Mouse (Mus musculus): ENCODE data around the gene Wdtc1. TPM values are rescaled to one million over a fixed set of nuclear protein-coding genes. Genes with fewer than 3 reads are reported as not detected.

The Wdtc1 gene
- total and polyA plus RNA-seq, 2 experiments from 2014 or later: 9.3 to 39.9 TPM

DNA sequence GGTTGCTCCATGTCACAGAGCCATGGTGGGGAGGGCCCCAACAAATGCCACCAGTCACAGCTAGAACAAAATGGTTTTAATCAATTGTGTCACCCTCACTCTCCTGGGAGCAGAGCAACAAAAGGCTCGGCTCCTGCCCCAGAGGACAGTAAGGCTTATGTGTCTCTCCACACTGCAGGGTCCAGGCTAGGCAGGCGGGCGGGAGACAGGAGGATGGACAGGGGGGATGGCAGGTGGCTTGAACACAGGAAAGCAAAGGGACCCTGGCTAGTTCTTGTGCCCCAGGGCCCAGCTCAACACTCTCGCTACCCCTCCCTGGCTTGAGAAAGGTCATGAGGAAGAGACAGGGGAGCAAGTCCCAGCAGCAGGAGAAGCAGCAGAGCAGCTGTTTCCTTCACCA is 60.9 kb downstream of the Wdtc1 start:
- ATAC-seq (ENCODE audit: insufficient read depth, low read depth) (no peak), DNase-seq (ENCODE audit: low spot score) (no peak)
- H3K4me2 ChIP-seq (ENCODE audit: low read depth, low read length): no peak overlapping the region
- no peaks in the 10 kb centered on the region for H3K27me3 ChIP-seq (ENCODE audit: control insufficient read depth, insufficient read depth, low read length)
- H3K27ac ChIP-seq (ENCODE audit: low read depth): no peak overlapping the region
- TF ChIP-seq CTCF (IDR thresholded peaks at IDR 0.05; ENCODE audit: low read depth) (no peak), EP300 (IDR thresholded peaks at IDR 0.05; ENCODE audit: low read depth) (no peak)
- no peak overlapping the region for H3K4me3 ChIP-seq (ENCODE audit: low read depth, low read length)
- H3K4me1 ChIP-seq (ENCODE audit: control insufficient read depth, insufficient read depth): no peaks in the 10 kb centered on the region
- H3K36me3 ChIP-seq (replicated peaks; ENCODE audit: control insufficient read depth, insufficient read depth, low read length): peaks cover 39% of the 10 kb centered on the region
- no peaks in the 10 kb centered on the region for H3K9me3 ChIP-seq (replicated peaks; ENCODE audit: control insufficient read depth, low read length)
- 89% methylated on average over 4 of the region's 4 CpGs for WGBS
- no peak overlapping the region for H3K9ac ChIP-seq (replicated peaks; ENCODE audit: low read depth, low read length)

- ATAC-seq (ENCODE audit: insufficient read depth, low read depth): no peak
- Histone ChIP-seq H3K4me1 (ENCODE audit: control insufficient read depth, insufficient read depth) (no peaks in the 10 kb centered on the region), H3K4me3 (ENCODE audit: low read depth, low read length) (no peak overlapping the region), H3K27ac (ENCODE audit: low read depth) (no peak overlapping the region), H3K9me3 (replicated peaks; ENCODE audit: control insufficient read depth, low read length) (no peaks in the 10 kb centered on the region), H3K9ac (replicated peaks; ENCODE audit: low read depth, low read length) (no peak overlapping the region), H3K36me3 (replicated peaks; ENCODE audit: control insufficient read depth, insufficient read depth, low read length) (peaks cover 27% of the 10 kb centered on the region), H3K4me2 (ENCODE audit: low read depth, low read length) (no peak overlapping the region), H3K27me3 (ENCODE audit: control insufficient read depth, insufficient read depth, low read length) (no peaks in the 10 kb centered on the region)
- TF ChIP-seq EP300 (IDR thresholded peaks at IDR 0.05; ENCODE audit: low read depth) (no peak), CTCF (IDR thresholded peaks at IDR 0.05; ENCODE audit: low read depth) (no peak)
- 83% methylated on average over 1 of the region's 1 CpGs for WGBS
- no peak for DNase-seq (ENCODE audit: low spot score)
Measured at GRCm38 (mm10) chr4:133291255-133291654, 62.0 kb downstream of the Wdtc1 start.

- Histone ChIP-seq H3K4me1 (ENCODE audit: control insufficient read depth, insufficient read depth) (0 out of 2 replicates have a peak, but pooled peaks cover 6% of the 10 kb centered on the region), H3K9me3 (replicated peaks; ENCODE audit: control insufficient read depth, low read length) (no peaks in the 10 kb centered on the region), H3K36me3 (replicated peaks; ENCODE audit: control insufficient read depth, insufficient read depth, low read length) (no peaks in the 10 kb centered on the region), H3K9ac (replicated peaks; ENCODE audit: low read depth, low read length) (no peak overlapping the region), H3K27me3 (ENCODE audit: control insufficient read depth, insufficient read depth, low read length) (no peaks in the 10 kb centered on the region), H3K27ac (ENCODE audit: low read depth) (no peak overlapping the region), H3K4me2 (ENCODE audit: low read depth, low read length) (no peak overlapping the region), H3K4me3 (ENCODE audit: low read depth, low read length) (no peak overlapping the region)
- WGBS: 61% methylated on average over 4 of the region's 4 CpGs
- no peak for DNase-seq (ENCODE audit: low spot score)
- ATAC-seq (ENCODE audit: insufficient read depth, low read depth): no peak
- TF ChIP-seq CTCF (IDR thresholded peaks at IDR 0.05; ENCODE audit: low read depth): no peak
- TF ChIP-seq EP300 (IDR thresholded peaks at IDR 0.05; ENCODE audit: low read depth): no peak
Measured at GRCm38 (mm10) chr4:133286476-133287077, 66.7 kb downstream of the Wdtc1 start.

- ATAC-seq (ENCODE audit: insufficient read depth, low read depth): peak; percentile 36; the same call in 1 of the 2 replicates
- no peak for DNase-seq (ENCODE audit: low spot score)
- no peak overlapping the region for H3K4me3 ChIP-seq (ENCODE audit: low read depth, low read length)
- H3K4me1 ChIP-seq (ENCODE audit: control insufficient read depth, insufficient read depth): 0 out of 2 replicates have a peak, but pooled peaks cover 6% of the 10 kb centered on the region
- H3K27ac ChIP-seq (ENCODE audit: low read depth): no peak overlapping the region
- no peak for TF ChIP-seq EP300 (IDR thresholded peaks at IDR 0.05; ENCODE audit: low read depth)
- no peak for TF ChIP-seq CTCF (IDR thresholded peaks at IDR 0.05; ENCODE audit: low read depth)
- no peaks in the 10 kb centered on the region for H3K9me3 ChIP-seq (replicated peaks; ENCODE audit: control insufficient read depth, low read length)
- H3K4me2 ChIP-seq (ENCODE audit: low read depth, low read length): no peak overlapping the region
- no peaks in the 10 kb centered on the region for H3K36me3 ChIP-seq (replicated peaks; ENCODE audit: control insufficient read depth, insufficient read depth, low read length)
- H3K9ac ChIP-seq (replicated peaks; ENCODE audit: low read depth, low read length): no peak overlapping the region
- no peaks in the 10 kb centered on the region for H3K27me3 ChIP-seq (ENCODE audit: control insufficient read depth, insufficient read depth, low read length)
- 25% methylated on average over 5 of the region's 5 CpGs for WGBS
Measured at GRCm38 (mm10) chr4:133285950-133286349, 67.3 kb downstream of the Wdtc1 start.

- DNase-seq (ENCODE audit: low spot score) (no peak), ATAC-seq (ENCODE audit: insufficient read depth, low read depth) (no peak)
- H3K9ac ChIP-seq (replicated peaks; ENCODE audit: low read depth, low read length): no peak overlapping the region
- TF ChIP-seq EP300 (IDR thresholded peaks at IDR 0.05; ENCODE audit: low read depth) (no peak), CTCF (IDR thresholded peaks at IDR 0.05; ENCODE audit: low read depth) (no peak)
- H3K36me3 ChIP-seq (replicated peaks; ENCODE audit: control insufficient read depth, insufficient read depth, low read length): no peaks in the 10 kb centered on the region
- 0 out of 2 replicates have a peak, but pooled peaks cover 6% of the 10 kb centered on the region for H3K4me1 ChIP-seq (ENCODE audit: control insufficient read depth, insufficient read depth)
- H3K4me2 ChIP-seq (ENCODE audit: low read depth, low read length): no peak overlapping the region
- H3K9me3 ChIP-seq (replicated peaks; ENCODE audit: control insufficient read depth, low read length): no peaks in the 10 kb centered on the region
- H3K27me3 ChIP-seq (ENCODE audit: control insufficient read depth, insufficient read depth, low read length): no peaks in the 10 kb centered on the region
- H3K27ac ChIP-seq (ENCODE audit: low read depth): no peak overlapping the region
- H3K4me3 ChIP-seq (ENCODE audit: low read depth, low read length): no peak overlapping the region
- 65% methylated on average over 3 of the region's 3 CpGs for WGBS
Measured at GRCm38 (mm10) chr4:133285299-133285698, 68.0 kb downstream of the Wdtc1 start.

GRCm38 (mm10) chr4:133282656-133283055 is 70.6 kb downstream of the Wdtc1 start:
- 0 out of 2 replicates have a peak, but pooled peaks cover 6% of the 10 kb centered on the region for H3K4me1 ChIP-seq (ENCODE audit: control insufficient read depth, insufficient read depth)
- TF ChIP-seq CTCF (IDR thresholded peaks at IDR 0.05; ENCODE audit: low read depth) (no peak), EP300 (IDR thresholded peaks at IDR 0.05; ENCODE audit: low read depth) (no peak)
- WGBS: 36% methylated on average over 4 of the region's 4 CpGs
- H3K27ac ChIP-seq (ENCODE audit: low read depth): peak overlapping the region; percentile 3; the same call in 1 of the 2 replicates
- no peak overlapping the region for H3K4me2 ChIP-seq (ENCODE audit: low read depth, low read length)
- no peaks in the 10 kb centered on the region for H3K36me3 ChIP-seq (replicated peaks; ENCODE audit: control insufficient read depth, insufficient read depth, low read length)
- no peak overlapping the region for H3K4me3 ChIP-seq (ENCODE audit: low read depth, low read length)
- H3K9me3 ChIP-seq (replicated peaks; ENCODE audit: control insufficient read depth, low read length): no peaks in the 10 kb centered on the region
- DNase-seq (ENCODE audit: low spot score) (no peak), ATAC-seq (ENCODE audit: insufficient read depth, low read depth) (no peak)
- no peak overlapping the region for H3K9ac ChIP-seq (replicated peaks; ENCODE audit: low read depth, low read length)
- no peaks in the 10 kb centered on the region for H3K27me3 ChIP-seq (ENCODE audit: control insufficient read depth, insufficient read depth, low read length)

All from heart, postnatal 0 days (tissue).